Mouse (Mus musculus) G1E (cell line): ENCODE measurements around the gene Samd14.

Experiments
- CTCF ChIP-seq: IDR thresholded peaks from 2 replicates; pipeline ENCODE4 v1.5.1; 2012; ENCODE audit warnings: low read depth, low read length, inconsistent platforms, mixed read lengths
- TAL1 ChIP-seq: conservative IDR thresholded peaks from 2 replicates; pipeline ENCODE4 v1.6.1; 2012; ENCODE audit warnings: low read depth, low read length, inconsistent platforms, mixed read lengths

GRCm38 (mm10) chr11:94972887-94973286, 36.8 kb upstream of the Samd14 start:
- no peak for TF ChIP-seq CTCF
- no peak for TF ChIP-seq TAL1
